Mouse (Mus musculus): ENCODE measurements at regions not wholly inside any gene's neighbourhood (a gene's known extent, or its start where the extent isn't known, plus 50 kb on each side); places are given as distances from the start of the nearest gene placed in this dataset.
A peak's percentile ranks its signal among the peaks of the same experiment; 100 is the strongest.
"Not testable (repeated sequence)": the region's sequence is repeated elsewhere in the genome, so short reads cannot be mapped to it uniquely, and the experiment has no call there.

DNA sequence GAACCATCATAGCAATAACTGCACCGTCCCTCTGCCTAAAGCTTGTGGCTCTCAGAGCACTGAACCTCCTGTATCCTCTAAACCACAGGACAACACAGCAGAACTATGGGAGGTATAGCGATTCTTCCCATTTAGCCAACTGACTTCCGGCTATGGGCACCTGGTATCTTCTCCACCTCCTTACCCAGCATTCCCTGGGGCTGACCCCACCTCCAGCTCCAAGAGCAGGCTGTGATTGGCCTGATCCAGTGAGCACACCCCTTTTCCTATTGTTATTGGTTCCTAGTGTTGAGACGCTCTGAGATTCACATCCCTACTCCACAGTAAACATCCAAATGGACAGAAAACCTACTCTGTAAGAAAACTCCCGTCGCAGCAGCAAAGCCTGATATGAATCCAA lies 236.7 kb downstream of the Prex1 start:
- DNase-seq (ENCODE audit: low spot score in 2 of 2), result no peak

DNA sequence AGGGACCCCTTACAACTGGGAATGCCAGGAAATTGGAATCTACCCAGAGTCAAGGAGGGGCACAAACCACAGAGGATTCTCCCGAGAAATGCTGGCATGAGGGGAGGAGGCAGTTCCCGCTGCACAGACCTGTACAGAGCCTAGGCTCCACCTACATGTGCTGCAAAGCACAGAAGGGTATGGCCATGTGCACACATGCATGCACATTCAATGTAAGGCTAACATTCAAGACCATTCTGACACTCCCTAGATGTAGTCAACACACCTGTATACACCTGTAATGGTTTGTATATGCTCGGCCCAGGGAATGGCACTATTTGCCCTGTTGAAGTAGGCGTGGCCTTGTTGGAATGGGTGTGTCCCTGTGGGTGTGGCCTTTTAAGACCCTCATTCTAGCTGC lies 238.0 kb downstream of the Prex1 start:
- no peak for DNase-seq (ENCODE audit: low spot score in 2 of 2)

DNA sequence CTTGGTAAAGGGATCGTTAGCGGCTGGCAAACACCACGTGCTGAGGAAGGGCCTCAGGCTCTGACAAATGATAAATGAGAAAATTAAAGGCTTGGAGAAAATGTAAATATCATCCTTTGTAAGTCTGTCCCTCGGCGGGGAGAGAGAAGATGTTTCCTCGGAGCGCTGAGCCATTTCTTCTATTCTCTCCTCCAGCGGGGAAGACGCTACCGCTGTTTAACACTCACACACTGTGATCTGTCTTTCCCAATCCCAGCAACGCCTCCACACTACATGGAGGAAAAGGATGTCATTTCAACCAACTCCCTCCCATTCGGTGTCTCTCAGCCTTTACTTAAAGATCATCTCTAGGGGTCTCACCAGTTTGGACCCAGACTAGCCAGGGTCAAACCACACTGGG lies 239.0 kb downstream of the Prex1 start:
- DNase-seq (ENCODE audit: low spot score in 2 of 2), result peak; percentile 36

DNA sequence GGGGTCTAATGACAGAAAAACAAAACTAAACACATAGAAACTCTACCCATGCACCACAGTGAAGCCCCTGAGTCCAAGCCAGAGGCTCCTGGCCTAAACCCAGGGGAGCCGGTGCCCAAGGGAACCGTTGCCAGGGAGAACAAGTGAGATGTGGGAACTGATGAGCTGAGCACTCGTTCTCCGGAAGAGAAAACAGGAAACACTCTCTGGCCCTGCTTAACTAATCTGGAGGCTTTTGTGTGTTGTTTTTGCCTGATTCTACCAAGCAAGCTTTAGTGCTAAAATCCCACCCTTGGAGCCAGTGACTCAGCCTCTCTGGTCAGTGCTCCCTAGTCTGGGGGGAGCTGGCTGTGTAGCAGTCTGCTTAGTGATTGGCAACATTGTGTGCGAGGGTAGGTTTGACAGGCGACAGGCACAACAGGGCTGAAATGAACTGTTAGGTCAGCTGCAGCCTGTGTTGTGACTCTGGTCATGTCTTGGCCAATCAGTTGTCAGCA lies 242.3 kb downstream of the Prex1 start:
- peak in 1 of 2 experiments; percentile 26 for DNase-seq (ENCODE audit: low spot score in 2 of 2)

DNA sequence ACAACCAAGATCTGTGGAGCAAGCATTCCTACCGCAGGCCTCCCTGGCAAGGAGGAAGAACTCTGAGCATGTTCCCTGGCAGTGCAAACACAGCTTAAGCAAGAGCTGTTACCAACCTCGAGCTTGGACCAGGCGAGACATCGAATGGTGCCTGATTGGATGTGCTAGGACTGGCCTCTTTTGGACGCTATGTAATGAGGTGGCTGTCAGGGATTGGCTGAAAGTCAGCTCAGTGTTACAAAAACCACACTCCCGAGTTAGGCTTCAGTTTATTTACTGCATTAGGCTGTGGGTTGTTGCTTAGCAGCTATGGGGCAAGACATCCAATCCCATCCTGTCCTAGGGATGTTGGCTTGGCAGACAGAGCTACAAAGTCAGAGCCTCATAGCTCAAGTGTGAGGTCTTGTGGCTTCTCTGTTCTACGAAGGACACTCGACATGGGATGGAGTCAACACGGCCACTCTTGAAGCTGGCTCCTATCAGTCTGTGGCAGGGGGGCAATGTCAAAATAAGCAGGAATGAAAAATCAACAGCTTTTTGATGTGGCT lies 244.5 kb downstream of the Prex1 start:
- no peak for DNase-seq (ENCODE audit: low spot score in 2 of 2)

DNA sequence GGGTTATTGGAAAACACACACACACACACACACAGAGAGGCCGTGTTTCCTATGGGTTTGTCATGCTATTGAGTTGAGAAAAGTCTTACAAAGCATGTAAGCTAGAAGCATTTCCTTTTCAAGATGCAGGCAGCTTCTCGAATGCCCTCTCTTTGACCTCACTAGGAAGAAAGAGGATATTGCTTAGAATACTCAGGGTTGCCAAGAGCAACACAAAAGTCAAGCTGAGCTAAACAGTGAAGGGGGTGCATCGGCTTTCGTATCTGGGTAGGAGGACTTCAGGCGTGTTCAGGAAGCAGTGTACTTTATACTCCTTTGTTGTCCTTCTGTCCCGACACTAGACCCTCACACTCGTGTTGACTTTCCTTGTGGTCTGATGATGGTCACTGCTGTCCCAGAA lies 246.5 kb downstream of the Prex1 start:
- no peak for DNase-seq (ENCODE audit: low spot score in 2 of 2)

DNA sequence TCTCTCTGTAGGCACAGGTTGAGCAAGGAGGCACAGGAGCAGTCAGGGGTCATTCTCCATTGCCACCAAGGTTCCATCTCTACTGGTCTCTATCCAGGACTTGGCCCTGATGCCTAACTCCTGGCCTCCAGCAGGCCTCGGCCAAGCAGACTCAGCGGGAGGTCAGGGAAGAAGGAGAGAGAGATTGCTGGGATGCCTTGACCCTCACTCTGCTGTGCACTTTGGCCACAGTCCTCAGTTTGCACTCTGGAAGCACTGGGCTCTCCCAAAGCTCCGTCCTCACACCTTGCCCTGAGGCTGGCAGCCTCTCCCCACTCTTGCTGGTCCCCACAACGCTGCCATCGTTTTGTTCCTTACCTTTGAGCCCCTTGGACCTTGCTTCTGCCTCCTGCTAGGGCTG lies 248.1 kb downstream of the Prex1 start:
- DNase-seq (ENCODE audit: low spot score in 2 of 2), result no peak

DNA sequence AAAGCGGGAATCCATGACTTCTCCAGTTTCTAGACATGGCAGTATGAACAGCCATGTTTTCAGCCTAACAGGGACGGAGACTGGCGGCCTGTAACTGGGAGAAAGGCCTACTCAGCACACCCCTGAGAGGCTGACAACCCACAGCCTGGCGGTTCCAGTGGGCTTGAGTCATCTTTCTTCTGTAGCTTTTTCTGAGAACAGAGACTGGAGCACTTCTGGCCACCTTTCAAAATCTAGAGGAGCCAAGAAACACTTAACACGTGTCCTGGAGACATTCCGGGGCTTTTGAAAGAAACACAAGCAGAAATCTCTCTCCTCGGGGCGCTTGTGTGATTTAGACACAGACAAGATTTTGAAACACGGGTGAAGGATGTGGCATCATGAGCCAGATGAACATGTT lies 250.1 kb downstream of the Prex1 start:
- DNase-seq (ENCODE audit: low spot score in 2 of 2), result peak; percentile 55 to 70

DNA sequence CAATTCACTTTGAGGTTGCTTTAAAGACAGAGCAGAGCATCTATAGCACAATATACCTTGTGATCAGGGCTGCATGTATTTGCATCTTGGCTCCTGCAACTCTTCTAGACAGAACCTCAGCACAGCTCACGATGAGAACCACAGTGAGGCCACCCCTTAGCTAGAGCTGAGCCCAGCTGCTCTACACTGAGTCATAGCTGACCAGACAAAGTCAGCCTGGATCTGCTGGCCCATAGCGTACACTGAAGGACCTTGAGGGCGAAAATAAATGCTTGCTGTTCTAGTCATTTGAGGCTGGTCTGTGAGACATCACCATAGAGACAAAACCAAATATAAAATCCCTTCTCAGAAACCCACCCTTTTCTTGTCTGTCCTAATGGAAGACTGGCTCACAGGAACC lies 251.7 kb downstream of the Prex1 start:
- DNase-seq (ENCODE audit: low spot score in 2 of 2), result peak in 1 of 2 experiments; percentile 17

DNA sequence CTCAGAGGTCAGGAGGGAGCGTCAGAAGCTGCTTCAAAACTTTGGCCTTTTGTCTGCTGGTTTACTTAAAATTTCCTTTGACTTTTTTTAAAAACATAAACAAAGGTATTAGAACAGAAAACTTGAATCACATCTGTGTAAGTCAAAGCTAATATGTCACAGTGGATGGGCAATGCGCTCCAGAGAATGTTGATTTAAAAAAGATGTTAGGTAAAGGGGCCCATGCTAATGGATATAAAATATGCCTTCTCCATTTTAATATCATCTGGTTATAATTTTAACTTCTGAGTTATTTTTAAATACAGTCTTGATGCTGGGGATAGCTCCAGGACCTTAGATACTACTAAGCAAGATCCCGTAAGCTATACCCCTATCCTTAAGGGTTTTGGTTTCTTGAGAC lies 252.5 kb downstream of the Prex1 start:
- DNase-seq (ENCODE audit: low spot score in 2 of 2), result no peak

DNA sequence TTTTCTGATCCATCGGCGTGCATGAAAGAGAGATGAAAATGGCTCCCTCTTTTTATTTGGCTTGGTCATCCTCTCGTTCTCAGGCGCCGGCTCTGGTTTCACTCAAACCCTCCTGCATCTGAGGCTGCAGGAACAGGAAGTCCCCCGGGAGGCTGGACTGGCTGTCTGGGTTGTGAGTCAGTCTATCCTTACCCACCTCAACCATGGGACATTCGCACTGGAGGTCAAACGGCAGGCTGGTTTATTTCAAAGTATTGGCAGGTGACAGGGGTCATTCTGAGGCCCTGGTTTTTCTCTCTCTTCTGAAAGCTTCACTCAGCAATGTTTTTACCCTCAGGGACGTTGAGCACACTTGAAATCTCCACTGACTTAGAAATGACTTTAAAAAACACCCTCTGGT lies 253.7 kb downstream of the Prex1 start:
- DNase-seq (ENCODE audit: low spot score in 2 of 2), result no peak

DNA sequence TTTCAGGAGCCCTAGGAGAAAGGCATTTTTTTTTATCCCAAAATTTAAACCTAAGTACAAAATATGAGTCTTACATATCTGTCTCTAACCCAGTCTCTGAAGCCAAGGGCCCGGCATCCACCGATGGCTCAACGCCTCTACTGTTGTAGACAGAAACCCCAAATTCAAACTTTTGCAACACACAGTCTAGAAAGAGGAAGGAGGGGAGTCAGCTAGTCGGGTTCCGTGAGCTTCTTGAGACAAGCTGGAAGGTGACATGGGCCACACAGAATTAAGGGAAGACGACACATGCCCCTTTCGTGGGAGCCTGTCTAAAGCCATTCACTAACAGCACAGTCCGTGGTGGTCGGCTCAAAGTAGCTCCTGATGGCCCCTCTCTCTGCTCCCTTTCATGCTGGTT lies 254.7 kb downstream of the Prex1 start:
- DNase-seq (ENCODE audit: low spot score in 2 of 2), result no peak

DNA sequence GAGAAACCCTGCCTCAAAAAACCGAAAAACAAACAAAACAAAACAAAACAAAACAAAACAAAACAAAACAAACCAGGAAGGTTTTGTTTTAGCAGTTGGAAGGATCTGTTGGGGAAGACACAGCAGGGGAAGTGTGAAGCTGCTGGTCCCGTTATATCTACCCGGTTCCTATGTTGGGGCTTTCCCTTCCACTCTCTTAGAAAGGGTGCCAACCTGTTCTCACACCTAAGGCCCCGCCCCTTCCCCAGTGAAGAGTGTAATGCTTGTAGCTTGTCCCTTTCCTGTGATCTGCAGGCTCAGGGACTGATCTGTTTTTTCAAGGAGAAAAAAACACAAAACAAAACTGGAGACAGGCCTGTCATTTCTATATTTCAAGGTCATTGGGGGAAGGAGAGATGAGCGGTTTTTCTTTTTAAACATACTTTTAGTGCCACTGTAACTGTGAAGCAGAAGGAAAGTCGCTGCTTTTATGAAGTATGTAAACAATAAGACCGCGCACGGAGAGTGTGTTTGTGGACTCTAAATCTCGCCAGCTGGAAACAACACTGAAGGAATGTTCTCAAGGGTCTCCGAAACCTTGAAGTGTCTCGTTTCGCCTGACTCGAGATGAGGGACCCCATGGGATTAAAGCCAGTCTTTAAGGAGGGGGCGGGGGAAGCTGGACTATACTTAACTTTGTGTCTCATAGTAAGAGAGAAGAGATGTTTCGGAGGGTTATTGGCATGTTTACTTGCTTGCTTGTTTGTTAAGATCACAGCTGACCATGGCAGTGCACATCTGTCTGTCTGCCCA lies 256.1 kb downstream of the Prex1 start:
- no peak for DNase-seq (ENCODE audit: low spot score in 2 of 2)

DNA sequence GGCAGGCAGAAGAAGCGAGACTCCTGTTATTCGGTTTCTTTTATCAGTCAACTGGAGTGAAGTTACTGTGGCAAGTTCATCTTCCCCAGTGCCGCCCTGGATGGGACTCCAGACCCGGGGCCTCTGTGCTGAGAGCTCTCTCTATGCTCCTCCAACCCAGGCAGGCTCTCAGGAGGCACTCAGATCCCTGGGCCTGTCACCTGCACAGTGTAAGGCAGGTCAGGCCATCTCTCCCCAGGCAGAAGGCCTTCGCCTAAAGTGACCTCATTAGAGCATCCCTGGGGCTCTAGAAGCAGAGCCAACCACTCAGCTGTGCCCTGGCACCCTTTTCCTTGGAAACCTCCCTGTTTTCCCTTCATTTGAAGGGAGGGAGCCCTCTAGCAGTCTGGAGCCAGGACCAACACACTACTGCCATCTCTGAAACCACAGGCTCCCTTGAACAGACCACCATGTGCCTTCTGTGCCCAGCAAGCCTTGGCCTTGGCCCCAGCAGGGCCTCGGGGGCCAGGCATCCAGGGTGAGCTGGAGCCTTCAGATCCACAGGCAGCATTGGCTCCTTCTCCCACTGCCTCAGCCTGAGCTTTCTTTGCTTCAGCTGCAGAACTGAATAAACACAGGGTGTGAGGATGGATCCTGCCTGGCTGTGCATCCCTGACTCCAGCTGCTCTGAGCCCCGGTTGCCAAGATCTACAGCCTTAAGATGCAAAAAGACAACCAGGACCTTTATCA lies 259.3 kb downstream of the Prex1 start:
- DNase-seq (ENCODE audit: low spot score in 2 of 2), result not testable (repeated sequence)

DNA sequence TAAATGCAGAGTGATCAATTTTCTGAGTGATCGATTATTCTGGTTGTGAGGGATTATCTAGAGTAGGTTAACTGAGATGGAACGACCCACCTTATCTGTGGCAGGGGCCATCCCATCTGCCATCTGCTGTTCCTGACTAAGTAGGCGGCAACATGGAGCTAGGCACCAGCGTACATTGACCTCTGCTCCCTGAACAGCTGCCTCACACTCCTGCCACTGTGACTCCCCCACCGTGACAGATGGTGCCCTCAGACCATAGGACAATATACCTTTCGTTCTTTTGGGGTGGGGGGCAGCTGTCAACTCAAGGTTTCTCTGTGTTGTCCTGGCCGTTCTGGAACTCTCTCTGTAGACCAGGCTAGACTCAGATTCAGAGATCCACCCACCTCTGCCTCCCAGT lies 262.7 kb downstream of the Prex1 start:
- DNase-seq (ENCODE audit: low spot score in 2 of 2), result no peak

DNA sequence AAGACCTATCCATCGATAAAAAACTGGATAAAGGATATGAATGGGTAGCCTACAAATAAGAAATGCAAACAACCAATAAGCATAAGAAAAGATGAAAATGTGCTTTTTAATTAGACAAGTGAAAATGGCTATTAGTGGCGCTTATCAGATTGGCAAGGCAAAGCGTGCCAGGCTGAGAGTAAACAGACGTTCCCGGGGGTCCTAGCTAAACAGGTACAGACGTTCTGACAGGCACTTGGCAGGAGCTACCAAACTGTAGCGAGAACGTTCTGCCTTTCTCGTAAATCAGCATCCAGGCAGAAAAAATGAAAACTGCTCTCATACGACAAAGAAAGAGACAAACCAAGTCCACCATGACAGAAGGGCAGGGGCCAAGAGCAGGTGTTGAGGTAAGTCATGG lies 263.3 kb downstream of the Prex1 start:
- no peak for DNase-seq (ENCODE audit: low spot score in 2 of 2)

DNA sequence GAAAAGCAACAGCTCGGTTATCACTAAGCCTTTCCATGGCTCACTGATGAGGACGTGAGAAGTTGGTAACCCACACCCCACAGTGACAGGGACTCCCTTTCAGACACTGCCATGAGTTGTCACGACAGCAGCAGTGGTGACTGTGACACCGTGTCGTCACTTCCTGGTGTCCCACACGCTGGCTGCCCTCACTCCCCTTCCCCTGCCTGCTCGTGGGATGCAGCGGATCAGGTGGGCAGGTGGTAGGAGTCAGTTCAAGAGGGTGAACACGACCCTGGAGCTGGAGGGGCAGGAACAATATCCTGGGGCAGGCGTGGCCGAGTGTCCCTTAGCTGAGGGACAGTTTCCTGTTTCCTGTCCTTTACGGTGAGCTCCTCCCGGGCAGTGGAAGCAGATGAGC lies 264.9 kb downstream of the Prex1 start:
- DNase-seq (ENCODE audit: low spot score in 2 of 2), result no peak

DNA sequence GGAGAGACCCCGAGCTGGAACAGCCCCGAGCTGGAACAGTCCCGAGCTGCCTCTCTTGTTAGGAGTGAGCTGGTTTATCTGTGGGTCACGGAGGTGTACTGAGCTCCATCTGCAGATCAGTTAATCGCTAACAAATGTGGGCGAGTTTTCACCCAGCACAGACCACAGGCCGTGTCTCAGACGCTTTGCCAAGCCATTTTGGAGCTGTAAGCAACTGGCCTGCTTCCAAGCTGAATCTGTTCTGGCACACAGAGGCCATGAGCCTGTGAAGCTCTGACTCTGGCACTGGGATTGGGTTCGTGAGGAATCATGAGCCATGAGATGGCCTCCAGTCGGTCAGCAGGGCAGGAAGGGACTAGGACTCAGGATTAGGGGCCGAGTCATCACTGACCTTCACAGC lies 265.5 kb downstream of the Prex1 start:
- peak in 1 of 2 experiments; percentile 42 for DNase-seq (ENCODE audit: low spot score in 2 of 2)

DNA sequence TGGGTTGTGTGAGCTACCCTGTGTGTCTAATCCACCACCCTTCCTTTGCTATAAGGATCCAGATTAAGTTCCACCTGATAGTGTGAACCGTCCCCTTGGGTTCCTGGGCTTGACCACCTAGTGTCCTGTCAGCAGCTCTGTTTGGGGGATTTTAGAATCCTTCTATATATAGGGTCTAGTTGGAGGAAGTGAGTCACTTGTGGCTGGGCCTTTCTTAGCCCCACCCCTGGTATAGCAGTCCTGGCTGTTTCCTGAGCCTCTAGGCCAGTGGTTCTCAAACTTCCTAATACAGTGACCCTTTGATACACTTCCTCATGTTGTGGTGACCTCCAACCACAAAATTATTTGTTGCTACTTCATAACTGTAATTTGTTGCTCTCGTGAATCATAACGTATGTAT lies 267.1 kb downstream of the Prex1 start:
- no peak for DNase-seq (ENCODE audit: low spot score in 2 of 2)

DNA sequence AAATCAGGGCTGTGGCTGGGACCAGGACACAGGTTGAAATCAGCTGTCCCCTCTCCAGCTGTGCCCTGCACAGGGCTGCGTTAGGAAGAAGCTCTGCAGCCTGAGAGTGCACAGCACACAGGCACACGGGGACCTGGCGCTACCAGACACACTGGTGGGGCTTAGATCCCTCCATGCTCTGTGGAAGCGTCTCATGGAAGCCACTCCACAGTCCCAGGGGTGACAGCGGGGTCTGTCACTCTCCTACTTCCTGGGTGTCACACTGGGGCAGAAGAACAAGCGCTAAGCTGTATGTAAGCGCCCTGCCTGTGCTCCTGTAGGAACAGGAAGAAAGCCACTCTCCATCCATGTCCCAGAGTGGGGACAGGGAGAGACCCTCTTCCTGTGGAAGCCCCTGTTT lies 267.8 kb downstream of the Prex1 start:
- not testable (repeated sequence) for DNase-seq (ENCODE audit: low spot score in 2 of 2)

DNA sequence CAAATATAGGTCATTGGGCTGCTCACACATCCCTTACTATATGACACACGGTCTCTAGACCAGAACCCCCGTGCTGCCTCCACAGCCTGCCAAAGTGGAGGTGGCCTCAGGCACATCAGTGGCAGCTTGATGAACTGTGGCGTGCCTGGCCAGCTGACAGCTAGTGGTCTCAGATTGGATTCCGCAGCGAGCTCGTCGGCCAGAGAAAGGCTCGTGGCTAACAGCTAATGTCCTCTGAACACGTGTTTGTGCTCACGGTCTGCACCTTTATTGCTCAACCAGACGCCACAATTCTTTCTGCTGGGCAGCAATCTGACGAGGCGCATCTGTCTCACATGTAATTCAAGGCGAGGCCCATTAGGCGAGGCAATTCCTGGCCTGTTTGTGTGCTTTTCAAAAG lies 270.6 kb downstream of the Prex1 start:
- no peak for DNase-seq (ENCODE audit: low spot score in 2 of 2)

DNA sequence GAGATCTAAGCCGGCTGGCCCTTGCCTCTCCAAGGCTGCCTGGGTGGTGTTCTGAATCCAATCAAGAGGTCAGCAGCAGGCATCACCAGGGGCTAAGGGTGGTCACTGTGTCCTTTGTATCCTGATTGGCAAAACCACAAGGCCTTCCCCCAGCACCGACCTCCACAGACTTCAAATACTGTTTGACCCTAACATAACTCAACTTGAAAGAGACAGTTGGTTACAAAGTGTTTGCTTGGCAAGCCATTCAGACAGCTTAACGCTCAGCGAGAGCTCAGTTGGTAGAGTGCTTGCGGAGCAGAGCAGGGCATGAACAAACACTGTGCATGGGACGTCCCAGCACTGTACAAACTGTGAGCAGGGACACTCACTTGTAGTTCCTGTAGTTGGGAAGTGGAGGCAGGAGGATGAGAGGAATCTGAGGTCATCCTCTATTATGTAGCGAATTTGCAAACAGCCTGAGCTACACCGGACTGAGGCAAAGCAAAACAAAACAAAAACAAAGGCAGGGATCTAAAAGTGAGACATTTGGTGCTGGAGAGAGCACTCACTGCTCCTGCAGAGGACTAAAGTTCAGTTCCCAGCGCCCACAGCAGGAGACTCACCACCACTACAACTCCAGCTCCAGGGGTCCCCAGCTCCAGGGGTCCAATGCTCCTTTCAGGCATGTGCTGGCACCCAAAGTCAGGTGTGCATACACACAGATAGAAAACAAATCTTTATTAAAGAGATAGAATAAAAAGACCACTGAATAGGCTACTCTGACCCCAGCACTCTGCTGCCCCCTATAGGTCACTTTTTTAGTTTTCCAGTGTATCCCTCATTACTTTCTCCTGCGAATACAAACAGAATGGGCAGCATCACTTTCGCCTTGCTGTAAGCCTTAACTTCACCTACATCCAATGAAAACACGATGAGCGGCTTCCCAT lies 273.5 kb downstream of the Prex1 start:
- peak in 1 of 2 experiments; percentile 51 for DNase-seq (ENCODE audit: low spot score in 2 of 2)
